Mouse (Mus musculus): ENCODE results near the gene Mutyh. TPM values are rescaled to one million over a fixed set of nuclear protein-coding genes. Genes with fewer than 3 reads are reported as not detected.

The Mutyh gene
- polyA plus RNA-seq, 1 experiment from 2014 or later: 23.5 TPM

DNA sequence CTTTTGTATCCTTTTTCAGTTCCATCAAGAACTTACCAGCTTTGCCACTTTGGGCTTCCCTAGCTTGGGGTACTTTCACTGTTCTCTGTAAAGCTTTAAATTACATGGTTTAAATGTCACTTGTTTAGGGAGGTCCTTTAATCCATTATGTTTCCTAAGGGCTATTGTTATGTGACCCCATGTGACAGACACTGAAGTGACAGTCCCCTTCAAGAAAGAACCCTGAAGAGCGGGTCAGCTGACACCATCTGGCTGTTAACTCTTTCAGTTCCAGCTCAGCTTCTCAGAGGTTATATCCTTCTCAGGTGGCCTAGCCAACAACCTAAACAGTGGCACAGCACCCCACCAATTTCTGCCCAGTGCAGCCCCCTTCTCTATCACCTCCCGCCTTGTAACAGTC lies 46.8 kb downstream of the Mutyh start:
- 28% methylated on average over 2 of the region's 2 CpGs for WGBS
- H3K4me1 ChIP-seq (replicated peaks): no peaks in the 10 kb centered on the region
- H3K27ac ChIP-seq: no peak overlapping the region
- no peak for ATAC-seq (ENCODE audit: insufficient number of reproducible peaks, insufficient read depth, low FRiP score, low TSS enrichment, low read depth)
- H3K9ac ChIP-seq (replicated peaks): no peak overlapping the region
- H3K36me3 ChIP-seq: no peaks in the 10 kb centered on the region
- H3K9me3 ChIP-seq: no peaks in the 10 kb centered on the region
- H3K27me3 ChIP-seq: no peaks in the 10 kb centered on the region
- no peak overlapping the region for H3K4me3 ChIP-seq (replicated peaks)
- no peak overlapping the region for H3K4me2 ChIP-seq

DNA sequence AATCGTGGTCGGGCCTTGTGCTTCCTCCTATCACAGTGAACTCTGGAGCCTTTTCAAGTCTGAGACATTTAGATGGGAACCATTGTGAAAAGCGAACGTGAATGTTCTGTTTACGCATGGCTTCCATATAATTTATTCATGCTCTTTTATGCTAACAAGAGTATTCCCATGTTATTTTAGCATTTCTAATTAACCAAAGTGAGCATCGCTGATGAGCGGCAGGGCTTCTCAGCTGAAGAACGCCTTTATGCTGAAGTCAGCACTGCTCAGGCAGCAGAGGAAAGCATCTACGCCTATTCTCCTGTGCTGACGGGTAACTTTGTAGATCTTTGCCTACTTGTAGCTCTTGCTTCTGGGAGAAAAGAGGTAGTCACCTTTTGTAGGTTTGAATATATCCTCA lies 49.7 kb downstream of the Mutyh start:
- Histone ChIP-seq H3K27me3 (no peaks in the 10 kb centered on the region), H3K9me3 (no peaks in the 10 kb centered on the region), H3K4me1 (replicated peaks) (no peaks in the 10 kb centered on the region), H3K4me3 (replicated peaks) (no peak overlapping the region), H3K9ac (replicated peaks) (no peak overlapping the region), H3K27ac (no peak overlapping the region), H3K36me3 (no peaks in the 10 kb centered on the region), H3K4me2 (no peak overlapping the region)
- no peak for ATAC-seq (ENCODE audit: insufficient number of reproducible peaks, insufficient read depth, low FRiP score, low TSS enrichment, low read depth)
- WGBS: 93% methylated on average over 10 of the region's 10 CpGs

DNA sequence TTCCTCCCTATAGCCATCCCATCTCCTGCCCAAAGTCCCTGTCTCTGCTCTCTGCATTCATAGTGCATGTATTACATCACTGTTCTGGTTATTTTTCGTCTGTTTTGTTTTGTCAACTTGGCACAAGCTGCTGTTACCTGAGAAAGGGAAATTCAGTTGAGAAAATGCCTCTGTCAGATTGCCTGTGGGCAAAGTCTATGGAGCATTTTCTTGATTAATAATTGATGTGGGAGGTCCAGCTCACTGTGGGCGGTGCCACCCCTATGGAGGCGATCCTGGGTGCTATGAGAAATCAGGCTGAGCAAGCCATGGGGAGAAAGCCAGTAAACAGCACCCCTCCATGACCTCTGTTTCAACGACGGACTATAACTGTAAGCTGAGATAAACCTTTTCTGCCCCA lies 52.2 kb downstream of the Mutyh start:
- Histone ChIP-seq H3K4me2 (no peak overlapping the region), H3K9ac (replicated peaks) (no peak overlapping the region), H3K27ac (no peak overlapping the region), H3K27me3 (no peaks in the 10 kb centered on the region), H3K9me3 (no peaks in the 10 kb centered on the region), H3K4me3 (replicated peaks) (no peak overlapping the region), H3K4me1 (replicated peaks) (no peaks in the 10 kb centered on the region), H3K36me3 (no peaks in the 10 kb centered on the region)
- no peak for ATAC-seq (ENCODE audit: insufficient number of reproducible peaks, insufficient read depth, low FRiP score, low TSS enrichment, low read depth)
- WGBS: 76% methylated on average over 5 of the region's 5 CpGs

DNA sequence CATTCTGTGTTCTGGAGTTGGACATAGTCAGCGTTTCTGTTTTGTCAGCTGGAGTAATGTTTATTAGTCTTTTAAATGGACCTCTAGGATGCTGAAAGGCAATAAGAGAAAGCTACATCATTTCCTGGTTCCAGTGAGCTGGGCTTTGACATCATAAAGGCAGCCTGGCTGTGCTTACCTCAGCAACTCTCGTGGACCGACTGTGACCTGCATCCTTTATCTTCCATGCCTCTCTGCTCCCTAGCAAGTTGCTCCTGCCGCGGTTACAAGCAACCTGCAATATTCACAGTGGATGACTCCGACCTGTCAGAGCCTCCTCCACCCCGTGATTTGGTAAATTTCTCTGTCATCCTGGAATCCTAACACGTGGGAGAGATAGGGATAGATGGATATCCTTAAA lies 54.5 kb downstream of the Mutyh start:
- H3K4me2 ChIP-seq: no peak overlapping the region
- no peaks in the 10 kb centered on the region for H3K36me3 ChIP-seq
- 70% methylated on average over 8 of the region's 8 CpGs for WGBS
- no peaks in the 10 kb centered on the region for H3K27me3 ChIP-seq
- H3K9ac ChIP-seq (replicated peaks): no peak overlapping the region
- H3K27ac ChIP-seq: no peak overlapping the region
- ATAC-seq (ENCODE audit: insufficient number of reproducible peaks, insufficient read depth, low FRiP score, low TSS enrichment, low read depth): no peak
- H3K4me3 ChIP-seq (replicated peaks): no peak overlapping the region
- H3K9me3 ChIP-seq: no peaks in the 10 kb centered on the region
- no peaks in the 10 kb centered on the region for H3K4me1 ChIP-seq (replicated peaks)

Other genes with a start within 250 kb of the Mutyh start
- gene Ccdc17, start 211.1 kb upstream of the Mutyh start, polyA plus RNA-seq (2016; fragmentation: Nextera tagmentation; extraction: Ambion mirVana): 2.4 and 2.5 TPM in 2 replicates
- 322 and 325 TPM in 2 replicates for gene Nasp, start 179.8 kb upstream of the Mutyh start, polyA plus RNA-seq (2016; fragmentation: Nextera tagmentation; extraction: Ambion mirVana)
- 634 and 637 TPM in 2 replicates for gene Akr1a1, start 156.0 kb upstream of the Mutyh start, polyA plus RNA-seq (2016; fragmentation: Nextera tagmentation; extraction: Ambion mirVana)
- 1,153 and 1,285 TPM in 2 replicates for gene Prdx1, start 122.2 kb upstream of the Mutyh start, polyA plus RNA-seq (2016; fragmentation: Nextera tagmentation; extraction: Ambion mirVana)
- 25.2 and 27.9 TPM in 2 replicates for gene Mmachc, start 99.3 kb upstream of the Mutyh start, polyA plus RNA-seq (2016; fragmentation: Nextera tagmentation; extraction: Ambion mirVana)
- 27.1 and 27.5 TPM in 2 replicates for gene Ccdc163, start 99.2 kb upstream of the Mutyh start, polyA plus RNA-seq (2016; fragmentation: Nextera tagmentation; extraction: Ambion mirVana)
- gene Tesk2, start 86.8 kb upstream of the Mutyh start, polyA plus RNA-seq (2016; fragmentation: Nextera tagmentation; extraction: Ambion mirVana): 13.2 and 13.5 TPM in 2 replicates
- gene Toe1, start 83 bp upstream of the Mutyh start, polyA plus RNA-seq (2016; fragmentation: Nextera tagmentation; extraction: Ambion mirVana): 39.1 and 40.8 TPM in 2 replicates
- 1.5 and 2.0 TPM in 2 replicates for gene Hpdl, start 14.0 kb downstream of the Mutyh start, polyA plus RNA-seq (2016; fragmentation: Nextera tagmentation; extraction: Ambion mirVana)
- 0.58 and 0.70 TPM in 2 replicates for gene Zswim5, start 69.7 kb downstream of the Mutyh start, polyA plus RNA-seq (2016; fragmentation: Nextera tagmentation; extraction: Ambion mirVana)
- gene Urod, start 186.7 kb downstream of the Mutyh start, polyA plus RNA-seq (2016; fragmentation: Nextera tagmentation; extraction: Ambion mirVana): 110 and 111 TPM in 2 replicates
- 10.7 and 10.8 TPM in 2 replicates for gene Hectd3, start 187.6 kb downstream of the Mutyh start, polyA plus RNA-seq (2016; fragmentation: Nextera tagmentation; extraction: Ambion mirVana)
- gene Eif2b3, start 211.7 kb downstream of the Mutyh start, polyA plus RNA-seq (2016; fragmentation: Nextera tagmentation; extraction: Ambion mirVana): 53.0 and 54.0 TPM in 2 replicates

Data from limb, embryonic 12.5 days (tissue).